Mouse (Mus musculus) splenic B cell, adult 2 months (primary cell): ENCODE results near the gene Tbl2.
A peak's percentile ranks its signal among the peaks of the same experiment; 100 is the strongest.

Experiments
- DNase-seq: peaks from one replicate; pipeline ENCODE4 v3.0.0-alpha.2; 2011; ENCODE audit warnings: low read depth, low spot score
- H3K27me3 ChIP-seq: 2 replicates; pipeline ENCODE4 v1.6.1; 2012; ENCODE audit warnings: mild to moderate bottlenecking, low read length, moderate library complexity, mixed read lengths; ENCODE audit not compliant: control insufficient read depth, poor library complexity, insufficient read depth, severe bottlenecking
- H3K36me3 ChIP-seq: 2 replicates; pipeline ENCODE4 v1.6.1; 2012; ENCODE audit warnings: mild to moderate bottlenecking, low read length, moderate library complexity, mixed read lengths; ENCODE audit not compliant: control insufficient read depth, poor library complexity, insufficient read depth, severe bottlenecking

The Tbl2 gene

GRCm38 (mm10) chr5:135129747-135130146 is 19.7 kb upstream of the Tbl2 start:
- Histone ChIP-seq H3K36me3 (no peaks in the 10 kb centered on the region), H3K27me3 (no peaks in the 10 kb centered on the region)
- DNase-seq, result no peak

DNA sequence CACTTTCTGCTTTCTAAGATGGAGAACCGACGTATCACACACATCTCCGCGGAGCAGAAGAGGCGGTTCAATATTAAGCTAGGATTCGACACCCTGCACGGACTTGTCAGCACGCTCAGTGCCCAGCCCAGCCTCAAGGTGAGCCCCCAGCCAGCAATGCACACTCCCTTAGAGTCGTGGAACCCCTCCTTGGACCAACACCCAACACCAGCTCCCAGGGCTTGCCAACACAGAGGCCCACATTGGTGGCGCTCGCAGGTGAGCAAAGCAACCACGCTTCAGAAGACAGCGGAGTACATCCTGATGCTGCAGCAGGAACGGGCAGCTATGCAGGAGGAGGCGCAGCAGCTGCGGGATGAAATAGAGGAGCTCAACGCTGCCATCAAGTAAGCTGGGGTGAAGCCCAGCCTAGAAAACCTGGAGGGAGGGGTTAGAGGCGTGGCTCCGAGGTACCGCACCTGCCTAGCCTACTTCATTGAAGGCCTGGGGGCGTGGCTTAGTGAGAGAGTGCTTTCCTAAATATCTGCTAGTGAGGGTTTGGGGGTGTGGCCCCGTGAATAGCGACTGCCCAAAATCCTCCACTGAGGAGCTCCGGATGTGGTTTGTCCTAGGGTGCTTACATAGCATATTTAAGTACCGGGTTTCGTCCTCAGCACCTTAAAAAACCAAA is 15.6 kb upstream of the Tbl2 start:
- H3K36me3 ChIP-seq, result no peaks in the 10 kb centered on the region
- no peaks in the 10 kb centered on the region for H3K27me3 ChIP-seq
- peak; percentile 77 for DNase-seq

DNA sequence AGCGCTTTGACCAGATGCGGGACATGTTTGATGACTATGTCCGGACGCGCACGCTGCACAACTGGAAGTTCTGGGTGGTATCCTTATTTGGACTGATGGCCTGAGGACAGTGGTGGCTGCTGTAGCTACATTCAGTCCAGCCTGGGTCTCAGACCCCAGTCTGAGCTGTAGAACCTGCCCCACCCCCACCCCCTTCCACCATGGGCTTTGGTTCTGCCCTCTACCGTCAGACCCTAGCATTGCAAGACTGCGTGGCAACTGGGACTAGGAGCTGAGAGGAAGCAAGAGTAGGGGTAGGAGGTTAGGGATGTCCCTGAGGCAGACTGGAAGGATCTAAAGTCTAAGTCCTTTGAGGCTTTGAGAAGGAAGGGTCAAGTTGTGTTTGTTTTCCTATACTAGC is 14.9 kb upstream of the Tbl2 start:
- Histone ChIP-seq H3K36me3 (no peaks in the 10 kb centered on the region), H3K27me3 (no peaks in the 10 kb centered on the region)
- DNase-seq, result peak; percentile 70

DNA sequence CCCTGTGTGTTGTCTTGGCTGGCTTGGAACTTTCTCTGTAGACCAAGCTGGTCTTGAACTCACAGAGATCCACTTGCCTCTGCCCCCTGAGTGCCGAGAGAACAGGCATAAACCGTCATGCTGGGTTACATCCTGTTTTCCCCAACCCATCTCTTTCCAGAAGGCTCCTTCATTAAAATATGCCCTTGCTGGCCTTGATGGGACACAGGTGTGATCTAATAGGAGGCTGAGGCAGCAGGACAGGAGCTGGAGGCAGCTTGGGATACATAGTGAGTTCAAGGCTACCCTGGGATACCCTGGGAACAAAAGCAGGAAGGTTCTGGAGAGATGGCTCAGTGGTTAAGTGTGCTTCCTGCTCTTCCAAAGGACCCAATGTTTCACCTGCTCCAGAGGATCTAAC is 9.6 kb upstream of the Tbl2 start:
- Histone ChIP-seq H3K36me3 (no peaks in the 10 kb centered on the region), H3K27me3 (no peaks in the 10 kb centered on the region)
- DNase-seq, result no peak

- no peaks in the 10 kb centered on the region for H3K36me3 ChIP-seq
- no peaks in the 10 kb centered on the region for H3K27me3 ChIP-seq
- DNase-seq, result no peak
Observed at GRCm38 (mm10) chr5:135144469-135144868, 5.0 kb upstream of the Tbl2 start.

DNA sequence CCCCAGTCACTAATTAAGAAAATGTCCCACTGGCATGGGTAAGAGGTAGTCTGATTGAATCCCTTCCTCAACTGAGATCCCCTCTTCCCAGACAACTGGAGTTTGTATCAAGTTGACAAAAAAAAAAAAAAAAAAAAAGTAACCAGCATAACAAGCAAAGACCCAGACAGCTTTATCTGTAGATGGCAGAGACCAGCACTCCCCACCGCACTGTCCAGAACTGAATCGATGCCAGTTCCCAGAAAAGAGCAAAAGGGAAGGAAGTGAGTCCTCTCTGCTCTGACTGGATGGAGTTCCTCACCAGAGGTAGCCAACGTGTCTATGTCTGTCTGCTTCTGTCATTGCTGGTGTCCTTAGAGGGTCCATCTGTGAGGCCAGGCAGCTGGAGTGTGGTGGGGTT is 3.9 kb upstream of the Tbl2 start:
- DNase-seq, result no peak
- no peaks in the 10 kb centered on the region for H3K27me3 ChIP-seq
- no peaks in the 10 kb centered on the region for H3K36me3 ChIP-seq

GRCm38 (mm10) chr5:135145955-135146354 is 3.5 kb upstream of the Tbl2 start:
- DNase-seq, result peak; percentile 25
- H3K27me3 ChIP-seq, result no peaks in the 10 kb centered on the region
- no peaks in the 10 kb centered on the region for H3K36me3 ChIP-seq

DNA sequence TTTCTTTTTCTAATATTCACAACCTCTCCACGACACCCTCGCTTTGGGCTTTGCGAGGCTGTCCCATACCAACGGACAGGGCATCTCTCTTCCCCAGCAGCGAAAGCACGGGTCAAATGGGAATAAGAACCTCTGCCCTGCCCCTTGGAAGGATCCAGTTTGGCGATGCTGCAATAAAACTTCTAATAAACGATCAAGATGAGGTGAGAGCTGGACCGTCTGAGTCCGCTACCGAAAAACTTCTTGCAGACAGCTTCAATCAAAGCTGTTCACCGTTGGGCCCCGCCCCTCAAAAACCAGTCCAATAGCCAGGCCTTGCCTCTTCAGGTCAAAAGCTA is 773 bp upstream of the Tbl2 start:
- no peaks in the 10 kb centered on the region for H3K36me3 ChIP-seq
- DNase-seq, result no peak
- H3K27me3 ChIP-seq, result no peaks in the 10 kb centered on the region

DNA sequence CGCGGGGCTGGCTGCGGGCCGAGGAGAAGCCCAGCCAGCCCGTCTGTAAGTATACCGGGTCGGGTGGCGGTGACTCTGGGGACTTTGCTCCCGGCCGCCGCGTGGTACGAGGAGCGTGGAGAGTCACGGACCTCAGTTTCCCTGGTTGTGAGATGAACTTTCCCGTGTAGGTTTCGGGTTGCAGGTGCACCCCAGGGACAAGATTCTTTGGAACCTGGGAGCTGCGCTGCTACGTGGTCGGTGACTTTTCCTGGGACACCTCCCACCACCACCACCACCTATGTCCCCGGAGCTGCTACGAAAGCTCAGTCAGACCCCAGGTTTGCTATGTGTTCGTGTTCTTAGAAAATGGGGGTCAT is 342 bp downstream of the Tbl2 start:
- peaks cover 3% of the 10 kb centered on the region; the same call in 1 of the 2 replicates for H3K36me3 ChIP-seq
- no peaks in the 10 kb centered on the region for H3K27me3 ChIP-seq
- no peak for DNase-seq

GRCm38 (mm10) chr5:135156496-135156895 is 7.0 kb downstream of the Tbl2 start:
- H3K27me3 ChIP-seq, result no peaks in the 10 kb centered on the region
- peaks cover 7% of the 10 kb centered on the region for H3K36me3 ChIP-seq
- peak; percentile 36 for DNase-seq

DNA sequence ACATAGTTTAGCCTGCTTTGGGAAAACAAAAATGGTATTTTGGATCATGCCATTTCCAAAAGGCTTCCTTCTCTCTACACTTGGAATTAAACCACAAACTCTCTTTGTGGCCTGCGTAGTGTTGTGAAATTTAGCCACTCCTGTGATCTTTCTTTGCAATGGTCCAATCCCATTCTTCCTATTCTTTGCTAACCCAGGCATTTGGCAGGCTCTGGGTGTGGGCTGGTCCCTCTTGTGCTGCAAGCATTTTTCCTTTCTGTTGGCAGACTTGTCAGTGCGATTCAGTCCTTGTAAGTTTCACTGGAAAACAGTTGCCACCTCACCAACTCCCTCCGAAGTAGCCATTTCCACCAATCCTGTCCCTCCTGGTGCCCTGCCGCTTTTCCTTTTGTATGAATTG is 11.8 kb downstream of the Tbl2 start:
- Histone ChIP-seq H3K36me3 (peaks cover 2% of the 10 kb centered on the region; the same call in 1 of the 2 replicates), H3K27me3 (no peaks in the 10 kb centered on the region)
- no peak for DNase-seq

- Histone ChIP-seq H3K27me3 (no peaks in the 10 kb centered on the region), H3K36me3 (peaks cover 2% of the 10 kb centered on the region; the same call in 1 of the 2 replicates)
- DNase-seq, result no peak
Observed at GRCm38 (mm10) chr5:135161650-135162049, 12.2 kb downstream of the Tbl2 start.

DNA sequence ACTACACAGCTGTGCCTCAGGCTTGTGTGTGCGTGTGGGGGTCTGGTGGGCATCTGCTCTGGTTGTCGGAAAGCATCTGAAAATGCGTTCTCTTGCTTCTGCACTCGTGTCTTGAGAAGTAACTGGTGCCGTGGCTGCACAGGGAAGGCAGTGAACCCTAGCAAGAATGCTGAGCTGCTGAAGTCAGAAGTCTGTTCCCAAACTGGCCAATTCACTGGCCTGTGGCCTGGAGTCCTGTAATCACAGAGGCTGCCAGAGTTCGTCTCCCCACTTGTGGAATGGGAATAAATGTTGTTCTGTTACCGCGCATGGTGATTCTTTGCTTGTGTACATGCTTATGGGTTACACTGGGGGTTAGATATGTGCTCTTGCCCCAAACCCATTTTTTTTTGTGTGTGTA is 12.9 kb downstream of the Tbl2 start:
- no peaks in the 10 kb centered on the region for H3K27me3 ChIP-seq
- peaks cover 2% of the 10 kb centered on the region; the same call in 1 of the 2 replicates for H3K36me3 ChIP-seq

DNA sequence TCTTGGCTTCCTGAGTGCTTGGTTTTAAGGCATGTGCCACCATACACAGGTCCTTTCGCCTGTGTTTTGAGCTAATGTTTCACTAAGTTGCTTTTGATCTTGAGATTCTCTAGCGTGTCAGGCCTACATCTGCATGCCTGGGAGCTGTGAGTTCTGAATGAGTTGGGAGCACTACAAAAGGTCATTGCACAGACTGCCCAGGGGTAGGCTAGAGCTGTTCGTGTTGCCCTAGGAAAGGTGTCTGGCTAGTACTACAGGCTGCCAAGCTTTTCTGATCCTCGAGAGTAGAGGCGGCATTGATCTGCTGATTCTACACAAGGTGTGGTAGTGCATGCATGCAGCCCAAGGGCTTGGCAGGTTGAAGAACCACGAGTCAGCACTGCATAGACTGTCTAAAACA is 13.4 kb downstream of the Tbl2 start:
- Histone ChIP-seq H3K27me3 (no peaks in the 10 kb centered on the region), H3K36me3 (peaks cover 2% of the 10 kb centered on the region; the same call in 1 of the 2 replicates)
- no peak for DNase-seq

More for the DNA sequence above, 12.9 kb downstream of the Tbl2 start:
- no peak for DNase-seq

DNA sequence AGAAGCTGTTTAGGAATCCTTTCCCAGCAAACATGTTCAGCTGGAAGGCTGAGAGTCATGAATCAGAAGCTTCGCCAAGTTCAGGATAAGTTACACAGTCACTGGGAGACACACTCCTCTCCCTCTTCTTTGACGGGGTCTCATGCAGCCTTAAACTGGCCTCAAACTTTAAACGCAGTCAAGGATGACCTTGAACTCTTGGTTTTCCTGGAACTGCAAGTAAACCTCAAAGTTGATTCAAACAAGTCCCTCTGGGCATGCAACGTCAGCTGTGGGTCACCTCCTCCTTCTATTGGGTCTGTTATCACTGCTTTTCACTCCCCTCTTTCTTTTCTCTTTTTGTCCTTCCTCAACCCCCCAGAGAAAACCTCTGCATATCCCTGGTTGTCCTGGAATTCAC is 17.5 kb downstream of the Tbl2 start:
- DNase-seq, result no peak
- Histone ChIP-seq H3K36me3 (no peaks in the 10 kb centered on the region), H3K27me3 (no peaks in the 10 kb centered on the region)

DNA sequence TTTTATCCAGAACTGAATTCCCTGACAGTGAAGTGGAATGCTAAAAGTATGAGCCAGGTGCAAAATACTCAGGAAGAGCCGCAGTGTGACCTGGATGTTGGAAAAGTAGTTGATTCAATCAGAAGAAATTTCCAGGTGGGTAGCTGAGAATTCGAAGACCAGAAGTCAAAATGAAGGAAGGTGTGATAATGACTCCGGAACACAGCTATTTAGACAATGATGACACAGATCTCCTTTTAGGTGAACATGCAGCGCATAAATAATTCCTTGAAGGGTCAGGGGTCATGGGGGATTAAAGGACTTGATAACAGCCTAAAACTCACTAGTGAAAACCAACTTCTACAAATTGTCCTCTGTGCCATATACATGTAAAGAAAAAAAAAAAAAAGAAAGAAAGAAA is 18.0 kb downstream of the Tbl2 start:
- DNase-seq, result no peak
- Histone ChIP-seq H3K27me3 (no peaks in the 10 kb centered on the region), H3K36me3 (0 out of 2 replicates have a peak, but pooled peaks cover 2% of the 10 kb centered on the region)
